24 mouse cellular contexts compared by ENCODE assay signal in the genomic region with DNA sequence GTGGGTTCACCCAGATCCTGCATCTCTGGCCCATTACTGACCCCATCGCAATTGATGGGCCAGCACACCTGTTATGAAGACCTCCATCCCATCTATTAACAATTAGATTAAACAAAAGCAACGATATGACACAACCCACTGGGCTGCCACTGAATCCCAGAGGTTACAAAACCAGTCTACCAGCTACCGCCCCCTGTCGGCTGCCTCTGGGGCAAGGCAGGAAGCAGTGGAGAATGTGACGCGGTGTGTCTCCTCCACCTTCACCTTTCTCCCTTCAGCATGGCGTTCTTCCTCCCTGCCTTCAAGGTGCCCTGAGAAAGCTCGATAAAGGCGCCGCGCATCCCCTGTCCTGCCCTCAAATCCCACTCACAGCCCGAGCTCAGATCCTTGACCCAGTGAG. TPM values are rescaled to one million over a fixed set of nuclear protein-coding genes. Genes with fewer than 3 reads are reported as not detected.
"Had no signal": no experiment of that assay in that cellular context is flagged by ENCODE, and none has a peak within 500 bp of the region (broad histone marks: within the 10 kb centered on the region; RNA-seq: fewer than 3 reads in every experiment).

No protein-coding gene starts in this region.

- H3K4me2 ChIP-seq: lung, embryonic 14.5 days; neural tube, embryonic 12.5 days; neural tube, embryonic 15.5 days had no signal

- H3K4me3 ChIP-seq: layer of hippocampus, adult 2 months; megakaryocyte, embryonic 14.5 days; midbrain, embryonic 10.5 days; neural tube, embryonic 12.5 days; neural tube, embryonic 15.5 days had no signal

- H3K9ac ChIP-seq: liver, embryonic 14.5 days; liver, postnatal 0 days; lung, embryonic 14.5 days; neural tube, embryonic 12.5 days; neural tube, embryonic 15.5 days had no signal

- DNase-seq: kidney, adult 2 months; kidney, postnatal 25 days; layer of hippocampus, adult 9-11 months; liver, postnatal 0 days; lung, embryonic 14.5 days; midbrain, embryonic 14.5 days; right cerebral cortex, adult 18-20 months; right cerebral cortex, postnatal 14 days; right cerebral cortex, postnatal 4 days; thymus, adult 2 months; thymus, postnatal 14 days; thymus, postnatal 4 days had no signal

- H3K36me3 ChIP-seq: midbrain, embryonic 10.5 days; neural tube, embryonic 12.5 days; neural tube, embryonic 15.5 days had no signal

- H3K27me3 ChIP-seq: megakaryocyte, embryonic 14.5 days; neural tube, embryonic 12.5 days; neural tube, embryonic 15.5 days had no signal

- H3K27ac ChIP-seq: kidney, postnatal 0 days; layer of hippocampus, adult 2 months; liver, embryonic 14.5 days; macrophage; midbrain, embryonic 10.5 days; neural tube, embryonic 12.5 days; neural tube, embryonic 15.5 days had no signal

- H3K9me3 ChIP-seq: midbrain, embryonic 10.5 days; neural tube, embryonic 12.5 days; neural tube, embryonic 15.5 days had no signal

- H3K4me1 ChIP-seq: megakaryocyte, embryonic 14.5 days had no signal

- ATAC-seq: liver, postnatal 0 days; lung, postnatal 0 days had no signal

RNA-seq across cellular contexts. Expression of a gene that starts 59.3 kb away (rescaled TPM):
- total RNA-seq: liver, adult 2 months had no signal
- polyA plus RNA-seq: kidney, adult 2 months; large intestine, adult 2 months; liver, adult 2 months; liver, embryonic 14.5 days; liver, postnatal 0 days; lung, postnatal 0 days; macrophage; stomach, embryonic 14.5 days; thymus, adult 2 months had no signal
